Mouse (Mus musculus): ENCODE data around the gene Kcnip4. TPM values are rescaled to one million over a fixed set of nuclear protein-coding genes. Genes with fewer than 3 reads are reported as not detected.

The Kcnip4 gene
- total and polyA plus RNA-seq, 3 experiments = 0.19 TPM; not detected in 2

GRCm38 (mm10) chr5:48544784-48545734 is 979.6 kb downstream of the Kcnip4 start (continued):
- TF ChIP-seq HCFC1 (IDR thresholded peaks at IDR 0.05; ENCODE audit: low read depth, low read length) (peak; percentile 41; the same call in 1 of the 2 replicates), MAX (IDR thresholded peaks at IDR 0.05; ENCODE audit: low read length) (peak; percentile 73), EP300 (IDR thresholded peaks at IDR 0.05; ENCODE audit: low read depth in 1 of 2, low read length in 2 of 2) (peak; percentile 98), SIN3A (IDR thresholded peaks at IDR 0.05; ENCODE audit: low read length) (peak; percentile 84), CHD2 (IDR thresholded peaks at IDR 0.05; ENCODE audit: low read length) (peak; percentile 44; the same call in 1 of the 2 replicates)

GRCm38 (mm10) chr5:48518035-48518434 is 1006.7 kb downstream of the Kcnip4 start:
- no peaks in the 10 kb centered on the region for H3K79me2 ChIP-seq (ENCODE audit: control insufficient read depth, insufficient read depth, low read length, poor library complexity)
- H3K27ac ChIP-seq (ENCODE audit: control insufficient read depth, low read depth, low read length) = no peak overlapping the region
- 0 out of 4 replicates have a peak, but pooled peaks cover 0 to under 1% of the 10 kb centered on the region in 2 experiments for H3K4me1 ChIP-seq (ENCODE audit: control insufficient read depth in 1 of 2, insufficient read depth in 2 of 2, low read length in 2 of 2)
- H3K27me3 ChIP-seq (ENCODE audit: control insufficient read depth in 1 of 2, insufficient read depth in 2 of 2, low read length in 2 of 2) = no peaks in the 10 kb centered on the region
- no peak for TF ChIP-seq JUND (IDR thresholded peaks at IDR 0.05; ENCODE audit: low read depth, low read length)
- no peak for TF ChIP-seq ZKSCAN1 (IDR thresholded peaks at IDR 0.05; ENCODE audit: low read depth, low read length)
- no peak for TF ChIP-seq POLR2AphosphoS2 (IDR thresholded peaks at IDR 0.05; ENCODE audit: low read length)
- no peak for TF ChIP-seq BHLHE40 (IDR thresholded peaks at IDR 0.05; ENCODE audit: borderline replicate concordance, low read depth, low read length)
- TF ChIP-seq KAT2A (conservative IDR thresholded peaks at IDR 0.05; ENCODE audit: low read depth, low read length) = no peak
- TF ChIP-seq MYB (IDR thresholded peaks at IDR 0.05; ENCODE audit: low read depth, low read length) = no peak
- no peak for TF ChIP-seq HCFC1 (IDR thresholded peaks at IDR 0.05; ENCODE audit: low read depth, low read length)
- TF ChIP-seq RAD21 (IDR thresholded peaks at IDR 0.05; ENCODE audit: low read depth, low read length) = no peak
- no peak for TF ChIP-seq EP300 (IDR thresholded peaks at IDR 0.05; ENCODE audit: low read depth in 1 of 2, low read length in 2 of 2)
- no peak for TF ChIP-seq TAL1 (IDR thresholded peaks at IDR 0.05; ENCODE audit: low read length)
- TF ChIP-seq MAX (IDR thresholded peaks at IDR 0.05; ENCODE audit: low read length) = no peak
- TF ChIP-seq UBTF (IDR thresholded peaks at IDR 0.05; ENCODE audit: borderline replicate concordance, insufficient read depth, low read depth, low read length) = no peak
- TF ChIP-seq MAFK (IDR thresholded peaks at IDR 0.05; ENCODE audit: borderline replicate concordance, low read depth, low read length) = no peak
- TF ChIP-seq SMC3 (IDR thresholded peaks at IDR 0.05; ENCODE audit: low read depth, low read length) = no peak
- TF ChIP-seq E2F4 (IDR thresholded peaks at IDR 0.05; ENCODE audit: borderline replicate concordance, low read depth, low read length) = no peak
- TF ChIP-seq ETS1 (IDR thresholded peaks at IDR 0.05; ENCODE audit: low read depth, low read length) = no peak
- no peak for TF ChIP-seq SIN3A (IDR thresholded peaks at IDR 0.05; ENCODE audit: low read length)
- no peak for TF ChIP-seq ZC3H11A (IDR thresholded peaks at IDR 0.05; ENCODE audit: low read depth, low read length)
- TF ChIP-seq MXI1 (IDR thresholded peaks at IDR 0.05; ENCODE audit: low read depth, low read length) = no peak
- no peak for TF ChIP-seq TBP (IDR thresholded peaks at IDR 0.05; ENCODE audit: low read depth, low read length)
- H3K36me3 ChIP-seq (ENCODE audit: control insufficient read depth in 1 of 2, insufficient read depth in 2 of 2, low read length in 2 of 2) = peaks cover 0 to 3% of the 10 kb centered on the region in 2 experiments; a peak in 1 of 4 replicates
- no peak overlapping the region for H3K4me3 ChIP-seq (ENCODE audit: control insufficient read depth in 1 of 2, insufficient read depth in 1 of 2, low read depth in 2 of 2, low read length in 2 of 2)
- no peaks in the 10 kb centered on the region for H3K9me3 ChIP-seq (replicated peaks; ENCODE audit: insufficient read depth, low read length)
- H3K9ac ChIP-seq (ENCODE audit: control insufficient read depth, low read depth, low read length, poor library complexity, severe bottlenecking) = no peak overlapping the region
- DNase-seq (ENCODE audit: low read depth, low spot score) = no peak

All from MEL (cell line).